Mouse (Mus musculus): ENCODE results near the gene Rhbg. TPM values are rescaled to one million over a fixed set of nuclear protein-coding genes. Genes with fewer than 3 reads are reported as not detected.

Rhbg gene
- polyA plus RNA-seq, 1 experiment from 2014 or later: not detected

- no peak for TF ChIP-seq CTCF (IDR thresholded peaks at IDR 0.05)
- ATAC-seq: no peak
- DNase-seq (ENCODE audit: low read depth, low spot score): no peak
- CTCF ChIA-PET: interaction anchor here (0.8 kb wide), 1 partner anchor 37 kb away, joined by 3 read pairs; no protein-coding TSS in a partner anchor
- in situ Hi-C loops (cut with MboI; ENCODE audit: low pct_unique_long_range_greater_than_20kb): no loop called here
- peaks cover 72% of the 10 kb centered on the region for H3K27me3 ChIP-seq
- POLR2A ChIA-PET: no interaction called here
Measured at GRCm38 (mm10) chr3:88207451-88208100, 46.9 kb downstream of the Rhbg start.

- in situ Hi-C loops (cut with MboI; ENCODE audit: low pct_unique_long_range_greater_than_20kb): no loop called here
- DNase-seq (ENCODE audit: low read depth, low spot score) (no peak), ATAC-seq (no peak)
- ChIA-PET CTCF (interaction anchor here (1.5 kb wide), 1 partner anchor 35 kb away, joined by 3 read pairs; no protein-coding TSS in a partner anchor), POLR2A (no interaction called here)
- TF ChIP-seq CTCF (IDR thresholded peaks at IDR 0.05): no peak
- peaks cover 75% of the 10 kb centered on the region for H3K27me3 ChIP-seq
Measured at GRCm38 (mm10) chr3:88206901-88207371, 47.6 kb downstream of the Rhbg start.

- ChIA-PET POLR2A (no interaction called here), CTCF (interaction anchor here (1.0 to 1.5 kb wide), 2 partner anchors 14 to 36 kb away, joined by 3 read pairs; no protein-coding TSS in a partner anchor)
- no peak for ATAC-seq
- in situ Hi-C loops (cut with MboI; ENCODE audit: low pct_unique_long_range_greater_than_20kb): no loop called here
- peaks cover 76% of the 10 kb centered on the region for H3K27me3 ChIP-seq
- no peak for TF ChIP-seq CTCF (IDR thresholded peaks at IDR 0.05)
- DNase-seq (ENCODE audit: low read depth, low spot score): no peak
Measured at GRCm38 (mm10) chr3:88206500-88206899, 48.0 kb downstream of the Rhbg start.

- POLR2A ChIA-PET: no interaction called here
- CTCF ChIA-PET: interaction anchor here (0.6 to 1.5 kb wide), 3 partner anchors 14 to 36 kb away, joined by 3 read pairs; no protein-coding TSS in a partner anchor
- in situ Hi-C loops (cut with MboI; ENCODE audit: low pct_unique_long_range_greater_than_20kb): no loop called here
- DNase-seq (ENCODE audit: low read depth, low spot score) (no peak), ATAC-seq (no peak)
- no peak for TF ChIP-seq CTCF (IDR thresholded peaks at IDR 0.05)
- H3K27me3 ChIP-seq: peaks cover 76% of the 10 kb centered on the region
Measured at GRCm38 (mm10) chr3:88205563-88206491, 48.7 kb downstream of the Rhbg start.

GRCm38 (mm10) chr3:88205176-88205562 is 49.3 kb downstream of the Rhbg start:
- CTCF ChIA-PET: interaction anchor here (1.5 kb wide), 1 partner anchor 37 kb away, joined by 4 read pairs; no protein-coding TSS in a partner anchor

GRCm38 (mm10) chr3:88204751-88205150 is 49.8 kb downstream of the Rhbg start:
- CTCF ChIA-PET: interaction anchor here (1.5 to 3.0 kb wide), 2 partner anchors 13 to 38 kb away, joined by 4 to 9 read pairs; no protein-coding TSS in a partner anchor
- in situ Hi-C loops (cut with MboI; ENCODE audit: low pct_unique_long_range_greater_than_20kb): no loop called here
- ATAC-seq: no peak
- peaks cover 76% of the 10 kb centered on the region for H3K27me3 ChIP-seq
- no peak for TF ChIP-seq CTCF (IDR thresholded peaks at IDR 0.05)
- POLR2A ChIA-PET: interaction anchor here (0.7 kb wide), 1 partner anchor 222 kb away, joined by 5 read pairs; no protein-coding TSS in a partner anchor
- no peak for DNase-seq (ENCODE audit: low read depth, low spot score)

More at GRCm38 (mm10) chr3:88205176-88205562, 49.3 kb downstream of the Rhbg start:
- no peak for ATAC-seq
- peaks cover 76% of the 10 kb centered on the region for H3K27me3 ChIP-seq
- no peak for TF ChIP-seq CTCF (IDR thresholded peaks at IDR 0.05)
- in situ Hi-C loops (cut with MboI; ENCODE audit: low pct_unique_long_range_greater_than_20kb): no loop called here
- POLR2A ChIA-PET: no interaction called here
- DNase-seq (ENCODE audit: low read depth, low spot score): no peak

- POLR2A ChIA-PET: interaction anchor here (0.7 kb wide), 1 partner anchor 223 kb away, joined by 5 read pairs; no protein-coding TSS in a partner anchor
- in situ Hi-C loops (cut with MboI; ENCODE audit: low pct_unique_long_range_greater_than_20kb): no loop called here
- no peak for TF ChIP-seq CTCF (IDR thresholded peaks at IDR 0.05)
- CTCF ChIA-PET: interaction anchor here (1.5 to 3.0 kb wide), 3 partner anchors 12 to 41 kb away, joined by 4 to 9 read pairs (median 4); no protein-coding TSS in a partner anchor
- no peak for DNase-seq (ENCODE audit: low read depth, low spot score)
- ATAC-seq: no peak
- H3K27me3 ChIP-seq: peaks cover 77% of the 10 kb centered on the region
Measured at GRCm38 (mm10) chr3:88203999-88204700, 50.4 kb downstream of the Rhbg start.

GRCm38 (mm10) chr3:88203456-88203855 is 51.1 kb downstream of the Rhbg start:
- H3K27me3 ChIP-seq: peaks cover 74% of the 10 kb centered on the region
- CTCF ChIA-PET: interaction anchor here (1.0 to 3.0 kb wide), 3 partner anchors 11 to 41 kb away, joined by 4 to 9 read pairs (median 4); no protein-coding TSS in a partner anchor
- ATAC-seq (no peak), DNase-seq (ENCODE audit: low read depth, low spot score) (no peak)
- POLR2A ChIA-PET: no interaction called here
- no peak for TF ChIP-seq CTCF (IDR thresholded peaks at IDR 0.05)
- in situ Hi-C loops (cut with MboI; ENCODE audit: low pct_unique_long_range_greater_than_20kb): no loop called here

GRCm38 (mm10) chr3:88202986-88203385 is 51.5 kb downstream of the Rhbg start:
- ChIA-PET POLR2A (no interaction called here), CTCF (interaction anchor here (1.0 to 3.0 kb wide), 4 partner anchors 10 to 42 kb away, joined by 4 to 9 read pairs (median 4); no protein-coding TSS in a partner anchor)
- DNase-seq (ENCODE audit: low read depth, low spot score) (no peak), ATAC-seq (no peak)
- no peak for TF ChIP-seq CTCF (IDR thresholded peaks at IDR 0.05)
- in situ Hi-C loops (cut with MboI; ENCODE audit: low pct_unique_long_range_greater_than_20kb): no loop called here
- peaks cover 73% of the 10 kb centered on the region for H3K27me3 ChIP-seq

- CTCF ChIA-PET: interaction anchor here (1.4 to 3.0 kb wide), 2 partner anchors 10 to 11 kb away, joined by 4 to 9 read pairs; no protein-coding TSS in a partner anchor
- DNase-seq (ENCODE audit: low read depth, low spot score) (no peak), ATAC-seq (no peak)
- in situ Hi-C loops (cut with MboI; ENCODE audit: low pct_unique_long_range_greater_than_20kb): no loop called here
- no peak for TF ChIP-seq CTCF (IDR thresholded peaks at IDR 0.05)
- POLR2A ChIA-PET: no interaction called here
- H3K27me3 ChIP-seq: peaks cover 79% of the 10 kb centered on the region
Measured at GRCm38 (mm10) chr3:88201640-88202039, 52.9 kb downstream of the Rhbg start.

Data from Patski (cell line).